Mouse (Mus musculus): ENCODE data around the gene Mrps27. TPM values are rescaled to one million over a fixed set of nuclear protein-coding genes. Genes with fewer than 3 reads are reported as not detected.
A peak's percentile ranks its signal among the peaks of the same experiment; 100 is the strongest.

Gene Mrps27
- polyA plus RNA-seq, 1 experiment: 9.5 TPM

DNA sequence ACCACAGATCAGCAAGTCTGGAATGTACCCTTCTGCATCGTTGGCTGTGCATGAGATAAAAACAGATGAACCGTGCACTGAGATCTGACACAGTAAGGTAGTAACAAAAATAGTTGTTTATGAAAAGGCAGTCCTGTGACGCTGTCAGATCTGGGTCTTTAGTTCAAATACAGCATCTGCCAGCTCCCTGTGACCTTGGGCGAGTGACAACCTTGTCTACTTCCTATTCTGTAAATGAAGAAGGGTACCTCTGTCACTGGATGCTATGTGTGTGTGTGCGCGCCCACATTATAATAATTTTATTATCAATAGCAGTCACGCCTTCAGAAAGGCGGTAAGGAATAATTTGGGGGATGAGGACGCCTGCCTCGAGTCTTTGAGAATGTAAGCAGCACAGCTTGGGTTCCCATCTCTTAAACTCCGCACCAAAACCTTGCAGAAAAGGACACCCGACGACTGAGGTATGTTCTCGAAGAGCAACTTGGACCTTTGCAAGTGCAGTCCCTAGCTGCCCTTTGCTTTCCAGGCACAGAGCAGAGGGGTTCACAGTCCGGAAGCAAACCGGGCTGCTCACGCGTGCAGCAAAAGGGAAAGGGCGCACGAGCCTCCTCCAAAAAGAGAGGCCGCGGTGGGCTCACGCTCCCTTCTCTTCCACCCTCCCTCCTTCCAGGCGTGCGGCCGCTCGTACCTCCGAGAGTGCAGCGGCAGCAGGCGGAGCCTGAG, 549 bp upstream of the Mrps27 start:
- DNase-seq: no peak
- WGBS: 1% methylated on average over 30 of the region's 30 CpGs
- no peak for TF ChIP-seq POLR2A (IDR thresholded peaks at IDR 0.05; ENCODE audit: borderline replicate concordance, extremely low read depth, low read depth, low read length)
- Histone ChIP-seq H3K4me3 (replicated peaks; ENCODE audit: extremely low read depth, low read depth, low read length) (peak overlapping the region; percentile 97), H3K4me1 (ENCODE audit: control insufficient read depth, insufficient read depth, low read length) (peaks cover 4% of the 10 kb centered on the region; the same call in 1 of the 2 replicates)

DNA sequence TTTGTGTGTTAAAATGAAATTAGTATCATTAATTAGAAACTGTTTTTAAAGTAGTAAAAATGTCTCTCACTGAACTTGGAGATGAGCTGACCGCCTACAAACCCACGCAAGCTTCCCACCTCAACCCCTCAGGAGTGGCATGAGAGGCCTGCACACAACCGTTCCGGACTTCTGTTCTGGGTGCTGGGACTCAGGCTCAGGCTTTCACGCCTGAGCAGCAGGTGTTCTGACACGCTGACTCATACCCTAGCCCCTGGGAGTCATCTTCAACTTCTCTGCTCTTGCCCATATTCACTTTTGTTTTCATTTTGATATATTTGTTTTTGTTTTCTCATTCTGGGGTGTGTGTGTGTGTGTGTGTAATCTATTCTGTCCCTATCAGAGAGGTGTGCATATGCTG, 5.4 kb downstream of the Mrps27 start:
- no peaks in the 10 kb centered on the region for H3K4me1 ChIP-seq (ENCODE audit: control insufficient read depth, insufficient read depth, low read length)
- 93% methylated on average over 6 of the region's 6 CpGs for WGBS
- H3K4me3 ChIP-seq (replicated peaks; ENCODE audit: extremely low read depth, low read depth, low read length): no peak overlapping the region
- TF ChIP-seq POLR2A (IDR thresholded peaks at IDR 0.05; ENCODE audit: borderline replicate concordance, extremely low read depth, low read depth, low read length) (no peak), CTCF (IDR thresholded peaks at IDR 0.05; ENCODE audit: insufficient read depth, low read length) (no peak)
- no peak for DNase-seq

- no peak for DNase-seq
- no peak for TF ChIP-seq POLR2A (IDR thresholded peaks at IDR 0.05; ENCODE audit: borderline replicate concordance, extremely low read depth, low read depth, low read length)
- TF ChIP-seq CTCF (IDR thresholded peaks at IDR 0.05; ENCODE audit: insufficient read depth, low read length): no peak
- no peaks in the 10 kb centered on the region for H3K4me1 ChIP-seq (ENCODE audit: control insufficient read depth, insufficient read depth, low read length)
- H3K4me3 ChIP-seq (replicated peaks; ENCODE audit: extremely low read depth, low read depth, low read length): no peak overlapping the region
- WGBS: 52% methylated on average over 8 of the region's 8 CpGs
Measured at GRCm38 (mm10) chr13:99351186-99351585, 6.6 kb downstream of the Mrps27 start.

DNA sequence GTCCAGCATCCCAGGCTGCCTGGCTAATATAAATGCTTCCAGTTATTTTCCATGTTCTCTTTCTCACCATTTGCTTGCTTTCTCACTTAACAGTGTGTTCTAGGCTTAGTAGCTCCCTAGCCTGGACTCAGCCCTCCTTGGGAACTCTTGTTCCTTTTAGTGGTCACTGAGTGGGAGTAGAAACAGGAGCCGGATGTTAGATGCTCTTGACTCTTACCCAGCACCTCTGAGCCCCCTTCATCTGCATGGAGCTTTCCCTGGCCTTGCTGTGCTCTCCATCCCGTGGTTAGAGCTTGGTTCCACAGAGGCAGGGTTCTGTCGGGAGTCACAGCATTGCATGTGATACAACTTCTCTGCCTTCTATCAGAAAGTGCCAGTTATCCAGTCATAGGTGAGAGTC, 7.0 kb downstream of the Mrps27 start:
- DNase-seq: no peak
- 85% methylated on average over 3 of the region's 3 CpGs for WGBS
- Histone ChIP-seq H3K4me3 (replicated peaks; ENCODE audit: extremely low read depth, low read depth, low read length) (no peak overlapping the region), H3K4me1 (ENCODE audit: control insufficient read depth, insufficient read depth, low read length) (no peaks in the 10 kb centered on the region)
- TF ChIP-seq CTCF (IDR thresholded peaks at IDR 0.05; ENCODE audit: insufficient read depth, low read length) (no peak), POLR2A (IDR thresholded peaks at IDR 0.05; ENCODE audit: borderline replicate concordance, extremely low read depth, low read depth, low read length) (no peak)

GRCm38 (mm10) chr13:99352758-99353489, 8.3 kb downstream of the Mrps27 start:
- WGBS: 9% methylated on average over 28 of the region's 28 CpGs
- no peaks in the 10 kb centered on the region for H3K4me1 ChIP-seq (ENCODE audit: control insufficient read depth, insufficient read depth, low read length)
- TF ChIP-seq CTCF (IDR thresholded peaks at IDR 0.05; ENCODE audit: insufficient read depth, low read length) (peak; percentile 99), POLR2A (IDR thresholded peaks at IDR 0.05; ENCODE audit: borderline replicate concordance, extremely low read depth, low read depth, low read length) (peak; percentile 32; the same call in 1 of the 2 replicates)
- DNase-seq: peak; percentile 87
- peak overlapping the region; percentile 49 for H3K4me3 ChIP-seq (replicated peaks; ENCODE audit: extremely low read depth, low read depth, low read length)

- TF ChIP-seq POLR2A (IDR thresholded peaks at IDR 0.05; ENCODE audit: borderline replicate concordance, extremely low read depth, low read depth, low read length) (no peak), CTCF (IDR thresholded peaks at IDR 0.05; ENCODE audit: insufficient read depth, low read length) (no peak)
- no peak for DNase-seq
- H3K4me3 ChIP-seq (replicated peaks; ENCODE audit: extremely low read depth, low read depth, low read length): peak overlapping the region; percentile 49
- no peaks in the 10 kb centered on the region for H3K4me1 ChIP-seq (ENCODE audit: control insufficient read depth, insufficient read depth, low read length)
- 5% methylated on average over 7 of the region's 7 CpGs for WGBS
Measured at GRCm38 (mm10) chr13:99353490-99353851, 8.9 kb downstream of the Mrps27 start.

GRCm38 (mm10) chr13:99355072-99355471, 10.5 kb downstream of the Mrps27 start:
- no peak for DNase-seq

GRCm38 (mm10) chr13:99355861-99356260, 11.3 kb downstream of the Mrps27 start:
- H3K4me1 ChIP-seq (ENCODE audit: control insufficient read depth, insufficient read depth, low read length): no peaks in the 10 kb centered on the region
- TF ChIP-seq POLR2A (IDR thresholded peaks at IDR 0.05; ENCODE audit: borderline replicate concordance, extremely low read depth, low read depth, low read length): no peak
- no peak for TF ChIP-seq CTCF (IDR thresholded peaks at IDR 0.05; ENCODE audit: insufficient read depth, low read length)
- no peak for DNase-seq
- 73% methylated on average over 7 of the region's 7 CpGs for WGBS
- H3K4me3 ChIP-seq (replicated peaks; ENCODE audit: extremely low read depth, low read depth, low read length): no peak overlapping the region

More at GRCm38 (mm10) chr13:99355072-99355471, 10.5 kb downstream of the Mrps27 start:
- TF ChIP-seq CTCF (IDR thresholded peaks at IDR 0.05; ENCODE audit: insufficient read depth, low read length) (no peak), POLR2A (IDR thresholded peaks at IDR 0.05; ENCODE audit: borderline replicate concordance, extremely low read depth, low read depth, low read length) (no peak)
- 92% methylated on average over 6 of the region's 6 CpGs for WGBS
- Histone ChIP-seq H3K4me3 (replicated peaks; ENCODE audit: extremely low read depth, low read depth, low read length) (no peak overlapping the region), H3K4me1 (ENCODE audit: control insufficient read depth, insufficient read depth, low read length) (no peaks in the 10 kb centered on the region)

DNA sequence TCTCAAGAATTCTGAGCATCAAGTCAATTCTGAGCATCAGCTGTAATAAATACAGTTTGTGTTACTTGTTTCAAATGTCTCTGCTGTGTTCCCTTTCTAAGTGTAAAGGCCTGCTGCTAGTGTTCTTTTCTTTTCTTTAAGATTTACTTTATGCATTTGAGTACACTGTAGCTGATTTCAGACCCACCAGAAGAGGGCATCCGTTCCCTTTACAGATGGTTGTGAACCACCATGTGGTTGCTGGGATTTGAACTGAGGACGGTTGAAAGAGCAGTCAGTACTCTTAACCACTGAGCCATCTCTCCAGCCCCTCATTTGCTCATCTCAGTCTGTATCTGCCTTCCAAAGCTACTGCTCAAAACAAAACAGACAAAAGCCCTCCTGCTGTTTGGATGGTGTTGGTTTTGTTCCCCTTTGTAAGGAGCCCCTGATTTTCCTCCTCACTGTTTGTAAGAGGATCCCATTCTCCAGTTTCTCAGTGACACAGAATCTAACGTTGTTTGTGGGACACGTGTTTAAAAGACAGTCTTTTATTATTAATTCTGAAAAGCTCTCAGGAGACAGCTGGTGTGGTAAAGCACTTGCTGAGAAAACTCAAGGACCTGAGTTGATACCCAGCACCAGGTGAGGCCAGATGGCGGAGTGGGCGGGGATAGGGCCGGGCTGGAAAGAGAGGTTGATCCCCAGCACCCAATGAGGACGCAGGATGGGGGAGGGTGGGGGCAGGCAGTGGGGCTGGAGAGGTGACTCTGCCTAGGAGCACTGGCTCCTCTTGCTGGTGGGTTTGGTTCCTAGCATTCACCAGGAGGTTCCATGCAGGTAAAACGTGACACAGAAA, 12.1 kb downstream of the Mrps27 start:
- 62% methylated on average over 9 of the region's 9 CpGs for WGBS
- no peak for TF ChIP-seq CTCF (IDR thresholded peaks at IDR 0.05; ENCODE audit: insufficient read depth, low read length)
- no peak for TF ChIP-seq POLR2A (IDR thresholded peaks at IDR 0.05; ENCODE audit: borderline replicate concordance, extremely low read depth, low read depth, low read length)
- DNase-seq: no peak
- Histone ChIP-seq H3K4me1 (ENCODE audit: control insufficient read depth, insufficient read depth, low read length) (no peaks in the 10 kb centered on the region), H3K4me3 (replicated peaks; ENCODE audit: extremely low read depth, low read depth, low read length) (no peak overlapping the region)

Data from lung, adult 2 months (tissue).